Mouse (Mus musculus) kidney, postnatal 14 days (tissue): ENCODE data around the gene Macrod1.
"Not testable (repeated sequence)": the region's sequence is repeated elsewhere in the genome, so short reads cannot be mapped to it uniquely, and the experiment has no call there.

Source experiments
- DNase-seq: peaks from one replicate; pipeline ENCODE4 v3.0.0; 2022; ENCODE audit warnings: mixed read lengths

Macrod1 gene

DNA sequence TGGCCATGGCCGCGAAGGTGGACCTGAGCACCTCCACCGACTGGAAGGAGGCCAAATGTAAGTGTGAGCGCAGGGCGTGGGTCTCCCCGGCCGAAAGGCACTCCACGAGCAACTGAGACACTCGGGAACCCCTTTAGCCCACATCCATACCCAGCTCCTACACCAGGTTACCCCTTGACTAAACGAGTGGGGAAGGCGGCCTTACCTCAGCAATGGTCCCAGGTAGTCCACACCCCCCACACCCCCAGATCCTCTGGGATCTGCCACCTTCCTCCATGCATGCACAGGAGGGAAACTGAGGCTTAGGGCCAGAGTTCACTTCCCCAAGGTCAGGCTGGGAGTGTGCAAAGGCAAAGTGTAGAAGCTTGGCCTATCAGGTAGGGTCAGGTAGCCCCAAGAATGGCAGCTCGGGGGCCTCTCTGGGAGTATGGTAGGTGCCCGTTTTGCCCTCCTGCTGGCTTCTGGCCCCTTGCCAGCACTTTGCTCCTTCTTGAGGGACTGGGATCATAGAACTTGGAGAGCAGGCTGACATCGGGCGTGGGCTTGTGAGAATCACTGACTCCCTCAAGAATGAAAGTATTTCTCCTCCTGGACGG, 614 bp downstream of the Macrod1 start:
- no peak for DNase-seq

DNA sequence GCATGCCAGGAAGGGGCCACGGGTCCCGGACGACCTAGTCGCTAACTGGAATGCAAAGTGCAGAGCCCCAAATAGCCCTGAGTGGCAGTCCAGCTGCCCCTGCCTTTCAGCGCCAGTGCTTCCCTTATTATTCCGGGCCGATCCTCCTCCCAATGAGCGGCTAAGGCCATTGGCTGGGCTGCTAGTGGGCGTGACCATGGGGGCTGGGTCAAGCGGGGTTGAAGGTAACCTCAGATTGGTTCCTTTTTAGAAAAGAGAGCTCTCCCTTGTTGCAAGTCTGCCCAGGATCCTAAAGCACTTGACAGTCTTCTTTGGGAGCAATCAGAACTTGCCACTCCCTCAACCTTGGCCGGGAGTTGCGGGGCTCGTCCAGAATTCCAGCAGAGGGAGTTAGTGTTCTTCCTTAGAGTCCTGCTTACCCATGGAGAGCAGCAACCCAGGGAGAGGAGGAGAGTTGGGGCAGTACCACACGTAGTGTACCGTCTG, 1.2 kb downstream of the Macrod1 start:
- DNase-seq, result peak; percentile 91

GRCm38 (mm10) chr19:7058541-7058940, 1.9 kb downstream of the Macrod1 start:
- DNase-seq, result no peak

DNA sequence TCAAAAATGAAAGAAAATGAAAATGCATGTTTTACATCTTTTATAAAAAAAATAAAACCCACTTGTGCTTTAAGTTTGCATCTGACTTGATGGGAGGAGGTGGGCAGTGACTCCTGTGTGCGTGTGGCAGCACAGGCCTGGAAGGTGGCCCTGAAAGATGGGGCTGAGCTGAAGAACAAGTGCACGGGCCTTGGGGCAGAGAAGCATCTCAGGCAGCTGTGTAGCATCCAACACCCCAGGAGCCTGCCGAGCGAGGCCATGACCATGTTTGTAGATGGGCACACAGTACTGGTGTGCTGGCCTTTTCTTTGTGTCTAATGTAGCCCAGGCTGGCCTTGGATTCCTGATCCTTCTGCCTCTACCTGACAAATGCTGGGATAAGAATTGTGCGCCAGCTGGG, 5.5 kb downstream of the Macrod1 start:
- DNase-seq, result no peak

GRCm38 (mm10) chr19:7062916-7063315, 6.3 kb downstream of the Macrod1 start:
- no peak for DNase-seq

DNA sequence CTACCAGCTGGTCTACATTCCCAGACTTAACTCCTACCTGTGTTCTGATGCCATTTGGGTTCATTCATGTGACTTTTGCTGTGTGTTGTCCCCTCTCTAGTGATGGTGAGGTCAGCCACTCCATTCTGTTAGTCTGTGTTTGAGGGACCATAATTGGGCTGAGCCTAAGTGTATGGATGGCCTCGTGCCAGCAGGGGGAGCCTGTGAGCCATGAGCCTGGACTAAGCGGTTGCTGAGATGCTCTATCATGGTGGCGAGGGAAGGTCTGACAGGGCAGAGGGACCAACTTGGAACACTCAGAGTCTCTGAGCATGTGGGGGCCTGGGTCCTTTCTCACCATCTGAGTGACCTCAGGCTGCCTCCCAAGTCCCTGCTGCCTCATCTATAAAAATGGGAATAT, 8.0 kb downstream of the Macrod1 start:
- DNase-seq, result peak; percentile 87

GRCm38 (mm10) chr19:7066034-7066827, 9.6 kb downstream of the Macrod1 start:
- peak; percentile 86 for DNase-seq

GRCm38 (mm10) chr19:7066828-7067342, 10.3 kb downstream of the Macrod1 start:
- no peak for DNase-seq

DNA sequence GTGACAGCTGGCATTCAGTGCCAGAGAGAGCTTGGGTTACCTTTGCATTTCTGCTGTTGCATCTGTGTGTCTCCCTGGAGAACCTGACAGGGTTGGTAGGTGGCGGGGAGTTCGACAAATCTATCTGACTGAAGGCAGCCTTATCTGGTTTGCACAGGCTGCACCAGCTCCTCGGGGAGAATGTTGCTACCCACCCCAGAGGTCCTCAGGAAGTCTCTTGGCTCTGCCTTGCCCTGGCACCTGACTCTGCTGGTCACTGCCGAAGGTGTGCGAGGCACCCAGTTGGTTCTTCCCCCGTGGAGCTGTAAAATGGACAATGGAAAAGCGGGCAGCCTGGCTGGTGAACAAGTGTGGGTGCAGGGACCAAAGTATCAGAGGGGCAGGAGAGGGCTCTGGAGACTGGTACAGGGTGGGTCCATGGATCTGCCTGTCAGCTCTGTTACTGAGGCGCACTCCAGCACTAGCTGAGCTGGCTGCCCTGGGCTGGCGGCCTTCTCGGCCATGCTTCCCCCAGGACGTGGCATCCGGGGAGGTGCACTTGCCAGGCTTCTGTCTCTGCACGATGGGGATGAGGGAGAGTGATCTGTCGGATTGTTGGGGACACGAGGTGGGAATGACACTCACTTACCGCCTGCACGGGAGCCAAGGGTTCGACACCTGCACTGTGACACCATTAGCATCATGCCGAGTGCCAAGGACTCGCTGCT, 10.9 kb downstream of the Macrod1 start:
- DNase-seq, result no peak

- DNase-seq, result peak; percentile 84
These were observed 11.5 kb downstream of the Macrod1 start for GRCm38 (mm10) chr19:7068136-7068535.

DNA sequence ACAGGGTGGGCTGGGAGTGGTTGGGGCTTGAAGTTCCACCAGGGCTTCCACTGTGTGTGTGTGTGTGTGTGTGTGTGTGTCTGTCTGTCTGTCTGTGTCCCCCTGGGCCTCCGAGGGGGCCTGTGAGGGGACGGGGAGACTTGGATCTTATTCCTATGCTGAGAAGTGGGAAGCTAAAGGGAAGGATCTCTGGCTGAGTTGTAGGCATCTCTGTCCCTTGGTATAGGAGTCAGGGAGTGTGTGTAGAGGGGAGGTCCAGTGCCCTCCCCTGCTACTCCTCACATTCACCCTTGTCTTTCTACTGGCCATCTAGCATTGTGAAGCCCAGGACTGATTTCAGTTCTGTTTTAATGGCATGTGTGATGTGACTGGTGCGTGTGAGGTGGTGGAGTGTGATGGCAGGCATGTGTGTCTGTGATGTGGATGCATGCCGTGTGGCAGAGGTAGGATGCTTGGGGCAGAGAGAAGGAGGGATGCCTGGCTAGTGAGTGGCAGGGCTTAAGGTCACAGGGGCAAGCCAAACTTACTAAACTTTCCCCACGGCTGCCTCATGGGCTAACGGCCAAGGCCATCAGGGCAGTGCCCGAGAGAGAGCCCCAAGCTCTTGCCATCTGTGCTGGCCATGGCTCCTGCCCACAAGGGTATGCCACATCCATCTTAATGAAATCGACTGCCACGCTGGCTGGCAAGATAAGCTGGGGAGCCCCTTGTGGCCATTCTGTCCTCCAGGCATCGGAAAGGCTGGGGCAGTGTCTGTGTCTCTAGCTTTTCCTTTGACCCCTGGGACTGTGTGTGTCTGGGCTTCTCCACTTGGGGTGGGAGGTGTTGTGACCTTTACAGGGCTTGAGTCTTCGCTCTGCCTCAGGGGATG, 12.3 kb downstream of the Macrod1 start:
- no peak for DNase-seq

DNA sequence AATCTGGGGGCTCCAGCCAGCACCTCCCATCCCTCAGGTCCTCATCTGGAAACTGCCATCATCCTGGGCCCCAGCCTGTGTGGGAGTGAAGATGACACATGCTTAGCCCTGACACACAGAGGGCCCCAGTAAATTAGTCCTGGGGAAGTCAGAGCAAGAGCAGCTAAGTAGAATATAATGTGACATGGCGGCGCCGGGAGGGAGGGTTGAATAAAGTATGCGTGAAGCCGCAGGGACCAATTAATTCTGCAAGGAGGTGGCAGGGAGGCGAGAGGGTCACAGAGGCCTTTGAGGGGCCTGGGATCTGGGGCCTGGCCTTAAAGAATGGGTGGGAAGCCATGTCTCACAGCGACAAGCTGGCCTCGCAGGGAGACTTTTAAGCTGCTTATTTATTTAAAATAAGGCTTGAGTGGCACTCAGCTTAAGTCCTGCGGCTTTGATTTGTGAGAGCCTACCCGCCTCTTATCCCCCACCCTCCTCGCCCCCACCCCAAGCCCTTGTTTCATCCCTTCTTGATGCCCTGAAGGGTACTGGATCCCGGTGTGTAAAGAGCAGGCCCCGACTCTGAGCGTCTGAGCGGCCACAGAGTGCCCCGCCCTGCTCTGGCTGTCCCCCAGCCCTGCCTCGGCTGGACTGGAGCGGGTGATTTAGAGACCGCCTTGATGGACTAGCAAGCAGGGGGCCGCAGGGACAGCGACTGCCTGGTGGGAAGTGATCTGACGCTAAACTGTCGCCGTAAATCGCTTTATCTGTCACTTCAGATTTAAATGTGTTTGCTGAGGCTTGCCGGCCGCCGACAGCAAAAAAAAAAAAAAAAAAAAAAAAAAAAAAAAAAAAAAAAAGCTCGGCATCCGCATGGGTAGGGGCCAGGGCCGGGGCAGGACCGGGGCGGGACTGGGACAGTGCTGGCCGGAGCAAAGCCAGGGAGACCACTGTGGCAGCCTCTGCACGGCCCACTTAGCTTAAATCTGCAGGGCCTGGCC, 13.5 kb downstream of the Macrod1 start:
- peak; percentile 57 for DNase-seq

DNA sequence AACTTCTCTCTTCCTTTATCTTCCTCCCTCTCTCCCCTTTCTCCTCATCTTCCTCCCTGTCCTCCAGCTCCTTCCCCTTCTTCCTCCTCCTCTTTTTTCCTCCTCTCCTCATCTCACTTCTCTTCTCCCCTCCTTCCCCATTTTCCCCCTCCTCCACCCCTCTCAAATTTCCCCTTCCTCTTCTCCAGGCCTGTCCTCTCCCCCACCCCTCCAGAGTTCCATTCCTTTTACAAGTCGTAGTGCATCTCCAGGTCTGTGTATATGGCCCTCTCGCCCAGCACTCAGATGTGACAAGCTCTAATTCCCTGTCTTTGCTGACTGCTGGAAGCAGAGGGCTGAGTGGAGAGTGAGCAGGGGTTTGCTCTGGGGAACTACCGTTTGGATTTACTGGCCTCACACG, 14.2 kb downstream of the Macrod1 start:
- DNase-seq, result no peak

GRCm38 (mm10) chr19:7072221-7072620, 15.6 kb downstream of the Macrod1 start:
- peak; percentile 71 for DNase-seq

DNA sequence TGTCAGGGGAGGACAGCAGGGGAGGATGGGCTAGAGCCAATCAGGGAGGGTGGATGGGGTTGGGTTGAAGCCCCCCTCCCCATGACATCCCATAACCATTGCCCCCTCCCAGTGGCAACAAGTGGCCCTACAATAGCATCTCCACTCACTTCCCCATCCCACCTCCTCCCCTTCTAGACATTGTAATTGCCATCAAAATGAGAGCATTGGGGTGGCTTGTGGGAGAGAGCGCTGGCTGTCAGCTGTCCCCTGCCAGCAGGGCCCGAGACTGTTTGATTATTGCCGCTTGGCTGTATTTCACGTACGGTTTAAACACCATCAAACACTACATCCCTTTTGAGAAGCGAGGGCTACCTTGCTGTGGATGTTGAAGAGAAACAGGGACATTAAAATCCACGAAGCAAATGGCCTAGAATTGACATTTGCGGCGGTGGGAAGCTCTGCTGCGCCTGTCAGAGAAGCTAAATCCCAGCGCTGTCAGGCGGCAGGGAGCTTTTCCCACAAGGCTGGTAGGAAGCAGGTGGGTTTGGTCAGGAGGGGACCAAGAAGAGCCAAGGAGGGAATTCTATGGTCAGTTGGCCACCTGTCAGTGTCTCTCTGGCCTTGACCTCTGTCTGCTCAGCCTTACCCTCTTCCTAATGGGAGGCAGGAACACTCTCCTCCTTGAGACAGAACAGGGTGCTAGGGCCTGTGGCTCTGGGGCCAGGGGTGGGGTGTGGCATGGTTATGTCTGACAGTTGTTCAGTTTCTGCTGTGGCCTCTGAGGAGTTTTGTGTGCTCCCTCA, 17.6 kb downstream of the Macrod1 start:
- DNase-seq, result no peak

- not testable (repeated sequence) for DNase-seq
These were observed 18.7 kb downstream of the Macrod1 start for GRCm38 (mm10) chr19:7075336-7075735.

DNA sequence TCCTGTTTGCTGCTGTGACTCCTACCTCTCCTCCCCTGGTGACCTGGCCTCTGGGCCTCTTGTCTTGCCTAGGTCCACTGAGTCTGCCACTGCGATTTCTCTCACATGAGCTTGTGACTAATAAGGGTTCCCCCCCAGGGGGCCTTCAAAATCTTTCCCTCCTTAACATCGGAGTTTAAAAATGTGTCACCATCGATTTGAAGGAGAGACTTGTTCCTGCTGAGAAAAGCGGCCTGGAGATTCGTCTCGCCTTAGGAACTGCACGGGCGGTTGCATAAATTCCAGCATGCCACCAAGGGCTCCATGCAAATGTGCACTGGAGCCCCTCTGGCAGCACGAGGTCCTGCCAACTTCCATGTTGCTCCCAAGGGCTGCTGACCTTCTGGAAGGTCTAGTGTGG, 21.1 kb downstream of the Macrod1 start:
- DNase-seq, result no peak

GRCm38 (mm10) chr19:7078271-7078670, 21.7 kb downstream of the Macrod1 start:
- DNase-seq, result no peak

GRCm38 (mm10) chr19:7081516-7082266, 25.1 kb downstream of the Macrod1 start:
- no peak for DNase-seq
